Mouse (Mus musculus) ZHBTc4 (cell line): ENCODE data around the gene Cyp26c1.

Experiments
- DNase-seq: peaks from one replicate; pipeline ENCODE4 v3.0.0-alpha.2; 2011; ENCODE audit warnings: low read depth, low spot score

Gene Cyp26c1

DNA sequence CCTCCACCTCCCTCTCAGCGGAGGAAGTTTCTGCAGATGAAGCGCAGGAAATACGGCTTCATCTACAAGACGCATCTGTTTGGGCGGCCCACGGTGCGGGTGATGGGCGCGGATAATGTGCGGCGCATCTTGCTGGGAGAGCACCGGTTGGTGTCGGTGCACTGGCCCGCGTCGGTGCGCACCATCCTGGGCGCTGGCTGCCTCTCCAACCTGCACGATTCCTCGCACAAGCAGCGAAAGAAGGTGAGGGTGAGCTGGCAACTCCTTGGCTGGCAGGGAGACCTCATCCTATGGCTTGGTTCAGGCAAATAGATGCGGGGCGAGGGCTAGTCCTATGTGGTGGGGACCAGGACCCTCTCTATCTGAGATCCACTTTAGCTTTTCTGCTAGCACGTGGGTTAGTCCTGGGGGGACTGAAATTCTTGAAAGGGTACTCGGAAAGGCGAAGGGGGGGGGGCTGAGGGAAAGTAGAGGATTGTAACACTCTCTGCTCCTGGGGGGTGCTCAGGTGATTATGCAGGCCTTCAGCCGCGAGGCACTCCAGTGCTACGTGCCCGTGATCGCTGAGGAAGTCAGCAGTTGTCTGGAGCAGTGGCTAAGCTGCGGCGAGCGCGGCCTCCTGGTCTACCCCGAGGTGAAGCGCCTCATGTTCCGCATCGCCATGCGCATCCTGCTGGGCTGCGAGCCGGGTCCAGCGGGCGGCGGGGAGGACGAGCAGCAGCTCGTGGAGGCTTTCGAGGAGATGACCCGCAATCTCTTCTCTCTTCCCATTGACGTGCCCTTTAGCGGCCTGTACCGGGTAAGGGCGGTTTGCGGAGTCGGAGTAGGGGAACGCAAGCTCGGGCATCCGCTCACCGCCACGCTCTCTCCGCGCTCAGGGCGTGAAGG is 13.1 kb downstream of the Cyp26c1 start:
- peak; percentile 57 for DNase-seq

DNA sequence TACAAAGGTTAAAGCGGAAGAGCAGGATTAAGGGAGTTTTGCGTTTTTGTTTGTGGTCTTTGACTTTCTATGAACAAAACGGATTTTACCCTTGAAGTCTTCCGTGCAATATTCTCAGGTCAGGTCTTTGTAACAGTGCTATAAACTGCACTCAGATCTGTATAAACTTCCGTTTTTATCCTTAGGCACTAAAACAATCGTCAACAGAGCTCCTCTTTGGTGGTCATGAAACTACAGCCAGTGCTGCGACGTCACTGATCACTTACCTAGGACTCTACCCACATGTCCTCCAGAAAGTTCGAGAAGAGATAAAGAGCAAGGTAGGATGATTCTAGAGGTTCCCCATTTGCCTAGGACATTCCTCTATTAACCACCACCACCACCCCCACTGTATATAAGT is 14.3 kb downstream of the Cyp26c1 start:
- DNase-seq = no peak

DNA sequence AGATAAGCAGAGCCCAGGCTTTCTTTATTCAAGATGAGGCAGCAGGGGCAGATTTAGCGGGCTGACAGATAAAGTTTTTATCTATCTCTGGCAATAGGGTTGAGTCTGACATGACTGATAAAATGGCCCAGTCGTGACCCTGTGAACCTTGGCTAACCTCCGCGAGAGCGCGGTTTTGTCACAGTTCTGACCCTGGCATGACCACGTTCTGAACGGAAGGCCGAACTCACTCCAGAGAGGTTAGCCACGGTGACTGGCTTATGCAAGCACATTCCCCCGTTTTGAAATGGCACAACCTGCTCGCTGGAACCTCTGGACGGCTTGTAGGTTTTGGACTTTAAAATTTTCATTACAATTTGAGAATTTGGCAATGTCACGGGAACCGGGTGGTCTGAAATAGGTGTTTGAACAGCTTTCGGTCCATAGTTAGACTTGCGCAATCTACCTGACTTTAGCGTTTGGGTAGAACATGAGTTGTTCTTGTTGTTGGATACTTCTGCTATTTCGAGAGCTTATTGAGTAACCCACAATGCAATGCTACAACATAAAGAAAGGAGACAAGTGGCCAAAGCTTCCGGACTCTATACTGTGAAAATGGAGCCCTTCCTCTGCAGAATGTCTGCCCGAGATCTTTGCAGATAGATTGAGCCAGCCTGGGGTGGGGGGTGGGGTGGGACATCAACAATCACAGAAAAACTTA is 17.1 kb downstream of the Cyp26c1 start:
- no peak for DNase-seq

DNA sequence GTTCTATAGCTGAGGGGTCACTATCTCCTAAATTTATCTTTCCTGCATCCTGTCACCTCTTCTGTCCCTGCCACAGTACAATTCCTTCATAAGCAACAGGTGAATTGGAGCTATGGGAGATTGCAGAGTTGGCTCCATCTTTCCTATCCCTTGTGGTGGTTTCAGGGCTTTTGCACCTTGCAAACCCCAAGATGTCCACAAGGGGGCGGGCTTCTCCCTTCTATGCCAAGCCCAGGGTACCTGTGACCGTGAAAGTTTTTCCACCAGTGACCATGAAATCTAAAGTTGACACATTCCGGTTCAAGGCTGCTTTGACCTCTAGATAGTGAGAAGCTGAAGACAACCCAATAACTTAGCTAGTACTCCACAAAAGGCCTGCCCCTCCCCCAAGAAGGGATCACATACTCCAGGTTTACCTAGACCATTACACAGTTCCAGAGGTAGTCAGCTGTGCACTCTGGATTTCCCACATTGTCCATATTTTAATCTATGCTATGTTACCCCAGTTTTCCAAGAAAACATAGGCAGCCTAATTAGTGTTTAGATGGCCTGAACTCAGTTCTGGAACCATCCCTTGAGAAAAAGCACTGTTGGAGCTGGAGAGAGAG is 18.6 kb downstream of the Cyp26c1 start:
- DNase-seq = peak; percentile 78

DNA sequence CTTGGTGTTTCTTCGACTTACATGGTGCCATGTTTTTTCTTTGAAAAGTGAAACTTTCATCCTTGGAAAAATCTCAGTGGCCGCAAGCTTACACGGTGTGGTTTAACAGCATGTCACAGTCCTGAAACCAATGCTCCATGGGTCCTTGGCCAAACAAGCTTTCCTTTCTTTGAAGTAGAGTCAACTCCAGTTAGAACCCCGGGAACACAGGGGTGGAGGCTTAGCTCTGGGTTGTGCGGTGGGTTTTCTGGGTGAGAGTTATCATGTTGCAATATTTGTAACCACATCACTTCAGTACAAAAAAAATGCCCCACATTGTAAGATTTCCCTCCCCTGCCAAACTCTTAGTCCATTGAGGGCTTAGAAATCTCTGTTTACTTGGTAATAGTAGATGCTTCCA is 20.3 kb downstream of the Cyp26c1 start:
- no peak for DNase-seq

DNA sequence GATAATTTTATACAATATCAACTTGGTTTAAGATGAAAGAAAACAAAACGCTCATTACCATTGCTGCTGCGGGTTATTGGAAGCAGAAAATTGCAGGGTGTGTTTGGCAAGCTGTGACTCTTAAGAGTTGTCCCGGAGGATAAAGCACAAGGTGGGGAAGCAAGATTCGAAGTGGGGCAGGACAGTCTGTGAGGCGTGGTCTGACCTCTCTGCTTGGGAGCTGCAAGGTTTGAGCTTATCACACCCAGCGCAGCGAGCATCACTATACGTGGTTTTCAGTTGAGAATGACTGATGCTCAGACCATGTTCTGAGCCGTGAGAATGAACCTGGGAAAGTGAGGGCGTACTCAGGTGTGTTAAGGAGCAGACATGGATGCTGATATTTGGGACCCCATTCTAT is 29.3 kb downstream of the Cyp26c1 start:
- no peak for DNase-seq

DNA sequence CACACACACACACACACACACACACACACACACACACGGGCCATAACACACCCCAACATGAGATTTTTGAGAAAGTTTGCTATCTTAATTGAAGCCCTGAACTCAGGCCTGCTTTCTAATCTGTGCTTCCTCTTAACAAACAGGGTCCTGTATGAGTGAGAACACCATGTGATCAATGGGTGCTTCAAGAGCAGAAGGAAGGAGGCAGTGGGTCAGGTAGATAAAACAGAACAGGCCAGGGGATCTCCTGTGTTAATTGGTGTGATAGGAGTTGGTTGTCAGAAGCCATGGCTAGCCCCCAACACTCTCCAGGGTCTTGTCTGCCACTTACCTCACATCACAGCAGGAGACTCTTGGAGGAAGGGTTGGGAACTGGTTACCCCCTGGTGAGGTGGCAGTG is 30.6 kb downstream of the Cyp26c1 start:
- DNase-seq = peak; percentile 21

DNA sequence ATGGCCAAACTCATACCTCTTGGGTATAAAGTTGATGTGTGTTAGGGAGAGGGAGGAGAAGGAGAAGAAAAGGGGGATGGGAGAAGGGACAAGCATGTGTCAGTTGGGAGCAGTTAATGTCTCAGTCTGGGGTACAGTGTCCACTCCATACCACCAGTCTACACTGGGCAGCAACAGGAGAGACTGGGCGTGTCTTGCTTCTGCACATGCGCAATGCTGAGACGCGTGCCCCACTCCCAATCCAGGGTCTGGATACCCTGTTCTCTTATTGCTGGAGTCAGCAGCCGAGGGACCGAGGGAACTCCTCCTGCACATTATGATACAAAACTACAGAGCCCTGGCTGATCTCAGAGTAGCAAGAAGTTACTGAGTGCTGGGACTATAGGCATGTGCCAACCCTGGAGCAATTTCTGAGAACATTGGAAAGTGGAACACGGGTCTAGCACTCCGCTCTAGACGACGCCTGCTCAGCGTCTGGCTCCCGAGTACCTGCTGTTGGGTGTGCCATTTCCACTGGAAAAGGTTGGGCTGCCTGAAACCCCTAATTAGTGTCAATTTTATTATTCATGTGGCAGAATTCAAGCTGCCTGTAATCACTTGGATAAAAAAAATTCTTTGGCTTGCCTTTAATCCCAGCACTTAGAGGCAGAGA is 31.3 kb downstream of the Cyp26c1 start:
- no peak for DNase-seq

DNA sequence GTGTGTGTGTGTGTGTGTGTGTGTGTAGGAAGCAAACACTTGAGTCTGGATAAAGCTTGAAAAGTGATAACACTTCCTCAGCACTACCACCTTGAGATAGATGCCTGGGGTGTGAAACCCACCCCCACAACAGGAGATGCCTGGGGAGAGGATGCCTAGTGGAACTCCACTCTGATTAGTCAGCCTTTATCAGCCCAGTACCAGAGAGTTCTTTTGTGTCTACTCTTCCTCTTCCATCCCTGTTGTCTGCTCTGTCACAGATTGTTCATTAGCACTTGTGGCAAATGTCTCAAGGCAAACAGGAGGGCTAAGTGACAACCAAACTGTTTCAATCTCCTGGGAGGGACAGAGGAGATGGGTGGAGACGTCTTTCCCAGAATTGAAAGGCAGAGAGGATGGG is 33.8 kb downstream of the Cyp26c1 start:
- peak; percentile 7 for DNase-seq

DNA sequence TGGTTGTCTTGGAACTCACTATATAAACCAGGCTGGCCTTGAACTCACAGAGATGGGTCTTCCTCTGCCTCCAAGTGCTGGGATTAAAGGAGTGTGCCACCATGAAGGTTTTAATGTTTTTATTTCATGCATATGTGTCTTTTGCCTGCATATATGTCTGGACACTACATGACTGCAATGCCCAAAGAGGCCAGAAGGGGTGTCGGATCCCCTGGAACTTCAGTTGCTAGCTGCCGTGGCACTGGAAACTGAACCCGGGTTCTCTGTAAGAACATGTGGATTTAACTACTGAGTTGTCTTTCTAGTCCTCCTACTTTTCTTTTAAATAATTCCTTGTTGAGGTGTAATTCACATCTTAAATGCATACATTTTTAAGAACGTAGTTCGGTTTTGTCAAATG is 39.2 kb downstream of the Cyp26c1 start:
- DNase-seq = peak; percentile 38

DNA sequence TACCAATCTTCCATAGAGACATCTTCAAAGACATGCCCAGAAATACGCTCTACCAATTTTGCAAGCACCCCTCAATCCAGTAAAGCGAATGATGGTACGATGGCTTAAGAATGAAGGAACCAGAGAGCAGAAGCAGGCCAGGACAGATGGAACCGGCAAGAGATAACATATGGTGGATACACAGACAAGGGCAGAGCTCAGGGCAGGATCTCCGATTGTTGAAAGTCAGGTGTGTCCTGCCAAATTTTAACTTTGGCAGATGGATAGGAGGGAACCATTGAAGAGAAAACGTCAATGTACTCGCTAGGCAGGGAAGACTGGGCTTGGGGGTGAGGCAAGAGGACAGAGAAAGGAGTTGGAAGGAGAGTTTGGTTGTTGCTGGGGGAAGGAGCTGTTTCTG is 41.2 kb downstream of the Cyp26c1 start:
- no peak for DNase-seq

DNA sequence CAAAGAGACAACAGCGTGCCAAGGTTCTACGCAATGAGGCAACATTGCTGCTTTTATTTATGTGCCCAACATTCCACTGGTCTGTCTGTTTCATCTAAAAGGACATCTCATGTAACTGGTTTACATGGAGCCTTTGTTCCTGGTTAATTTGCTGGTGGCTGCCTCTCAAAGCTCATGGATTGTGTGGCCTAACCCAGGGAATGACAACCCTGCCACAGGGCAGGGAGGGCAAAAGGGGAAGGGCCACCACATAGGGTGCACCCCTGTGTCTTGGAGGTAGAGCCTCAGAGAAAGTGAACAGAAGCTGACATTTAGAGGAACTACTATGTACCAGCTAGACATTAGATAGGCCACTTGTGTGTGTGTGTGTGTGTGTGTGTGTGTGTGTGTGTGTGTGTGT is 42.0 kb downstream of the Cyp26c1 start:
- DNase-seq = no peak

DNA sequence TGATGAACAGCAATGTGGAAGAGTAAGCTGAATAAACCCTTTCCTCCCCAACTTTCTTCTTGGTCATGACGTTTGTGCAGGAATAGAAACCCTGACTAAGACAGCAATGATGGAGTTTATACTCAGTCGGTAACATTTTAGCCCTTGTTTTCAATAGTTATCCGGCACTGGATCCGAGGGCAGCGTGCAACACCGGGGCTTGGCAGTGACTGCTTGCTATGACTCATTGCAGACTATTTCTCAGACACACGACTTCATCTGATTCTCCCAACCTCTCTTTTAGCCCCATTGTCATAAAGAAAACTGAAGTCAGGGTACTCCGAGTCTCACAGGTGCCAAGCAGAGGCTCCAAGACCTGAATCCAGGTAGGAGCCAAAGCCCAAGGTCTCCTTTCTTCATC is 50.0 kb downstream of the Cyp26c1 start:
- DNase-seq = no peak

DNA sequence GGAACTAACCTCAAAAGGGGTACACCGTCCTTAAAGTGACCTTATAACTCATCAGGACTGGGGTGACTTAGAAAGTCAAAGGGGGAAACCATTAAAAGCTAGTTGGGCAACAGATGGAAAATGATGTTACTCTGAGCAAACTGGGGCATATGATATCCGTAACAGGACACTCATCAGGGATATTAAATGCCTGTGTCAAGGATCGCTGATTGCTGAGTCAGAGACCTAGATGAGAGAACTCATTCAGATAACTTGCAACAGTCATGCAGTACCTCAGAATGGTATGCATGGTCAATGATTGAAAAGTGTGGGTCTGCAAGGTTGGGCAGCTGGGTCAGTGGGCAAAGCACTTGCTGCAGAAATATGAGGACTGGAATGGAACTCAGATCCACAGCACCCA is 53.2 kb downstream of the Cyp26c1 start:
- DNase-seq = no peak

DNA sequence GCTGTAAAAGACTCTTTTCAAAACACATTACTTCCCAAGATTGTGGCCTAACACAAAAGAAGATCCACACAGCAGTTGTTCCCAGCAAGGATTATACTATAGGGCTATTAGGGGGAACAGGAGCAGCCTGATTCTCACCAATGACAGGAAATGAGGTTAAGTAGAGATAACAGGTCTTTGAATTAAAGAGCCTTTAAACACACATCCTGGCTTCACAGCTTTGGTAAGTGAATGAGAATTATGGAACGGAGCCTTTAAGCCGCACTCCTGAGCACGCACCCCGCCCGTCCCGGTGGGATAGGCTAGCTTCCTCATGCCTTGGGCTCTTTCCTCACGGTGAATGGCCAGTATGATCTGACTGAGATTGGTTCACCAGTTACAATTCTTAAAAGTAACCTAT is 54.7 kb downstream of the Cyp26c1 start:
- peak; percentile 27 for DNase-seq
